Mouse (Mus musculus): ENCODE results near the gene Chpf2.
"Not testable (repeated sequence)": the region's sequence is repeated elsewhere in the genome, so short reads cannot be mapped to it uniquely, and the experiment has no call there.

DNA sequence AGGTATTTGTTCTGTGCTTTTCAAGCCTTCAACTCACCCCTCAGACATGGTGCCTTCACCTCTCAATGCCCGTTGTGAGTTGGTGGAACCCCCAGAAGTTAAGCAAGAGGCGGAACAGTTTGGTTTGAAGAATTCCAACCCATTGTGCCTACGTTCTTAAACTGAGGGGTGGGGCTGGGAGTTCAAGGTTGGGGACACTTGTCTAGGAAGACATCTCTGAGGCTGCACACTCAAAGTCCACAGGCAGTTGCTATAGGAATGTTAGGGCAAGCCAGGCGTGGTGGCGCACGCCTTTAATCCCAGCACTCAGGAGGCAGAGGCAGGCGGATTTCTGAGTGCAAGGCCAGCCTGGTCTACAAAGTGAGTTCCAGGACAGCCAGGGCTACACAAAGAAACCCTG lies 31.2 kb upstream of the Chpf2 start:
- not testable (repeated sequence) for TF ChIP-seq CTCF (IDR thresholded peaks at IDR 0.05; ENCODE audit: control insufficient read depth, insufficient read depth, insufficient read length); USF1 (IDR thresholded peaks at IDR 0.05; ENCODE audit: low read depth); MYOG (IDR thresholded peaks at IDR 0.05; ENCODE audit: control insufficient read depth, extremely low read depth, insufficient read length); MAX (IDR thresholded peaks at IDR 0.05); MYOD1 (IDR thresholded peaks at IDR 0.05; ENCODE audit: control insufficient read depth, insufficient read length, low read depth)
